Mouse (Mus musculus): Measurements from ENCODE around the gene Ppp2r5c. TPM values are rescaled to one million over a fixed set of nuclear protein-coding genes. Genes with fewer than 3 reads are reported as not detected.

Ppp2r5c gene
- total RNA-seq, 2 experiments from 2014 or later = 80.1 to 113 TPM

GRCm38 (mm10) chr12:110504793-110505192 is 57.9 kb downstream of the Ppp2r5c start:
- no peak for ATAC-seq (replicated peaks; ENCODE audit: low FRiP score, poor library complexity, severe bottlenecking)

GRCm38 (mm10) chr12:110506046-110506445 is 59.1 kb downstream of the Ppp2r5c start:
- no peak for ATAC-seq (replicated peaks; ENCODE audit: low FRiP score, poor library complexity, severe bottlenecking)

- ATAC-seq (replicated peaks; ENCODE audit: low FRiP score, poor library complexity, severe bottlenecking) = no peak
Observed at GRCm38 (mm10) chr12:110507714-110508297, 60.9 kb downstream of the Ppp2r5c start.

DNA sequence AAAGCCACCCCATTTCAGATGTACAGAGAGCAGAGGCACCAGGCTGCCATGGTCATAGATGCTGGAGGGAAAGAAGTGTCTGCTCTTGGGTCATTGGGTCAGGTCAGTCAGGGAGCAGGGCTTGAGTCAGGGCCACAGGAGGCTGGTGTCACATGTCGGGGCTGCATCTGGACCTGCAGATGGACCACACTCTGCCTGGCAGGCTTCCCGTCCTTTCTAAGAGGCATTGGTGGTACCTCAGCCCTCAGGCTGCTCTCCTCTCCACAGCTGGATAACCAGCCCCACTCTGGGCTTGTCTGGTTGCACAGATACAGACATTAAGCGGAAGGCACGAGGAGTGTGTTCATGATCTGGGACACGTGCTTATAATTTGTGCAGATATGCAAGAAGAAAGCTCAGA is 61.8 kb downstream of the Ppp2r5c start:
- ATAC-seq (replicated peaks; ENCODE audit: low FRiP score, poor library complexity, severe bottlenecking) = no peak

GRCm38 (mm10) chr12:110510171-110510871 is 63.4 kb downstream of the Ppp2r5c start:
- no peak for ATAC-seq (replicated peaks; ENCODE audit: low FRiP score, poor library complexity, severe bottlenecking)

DNA sequence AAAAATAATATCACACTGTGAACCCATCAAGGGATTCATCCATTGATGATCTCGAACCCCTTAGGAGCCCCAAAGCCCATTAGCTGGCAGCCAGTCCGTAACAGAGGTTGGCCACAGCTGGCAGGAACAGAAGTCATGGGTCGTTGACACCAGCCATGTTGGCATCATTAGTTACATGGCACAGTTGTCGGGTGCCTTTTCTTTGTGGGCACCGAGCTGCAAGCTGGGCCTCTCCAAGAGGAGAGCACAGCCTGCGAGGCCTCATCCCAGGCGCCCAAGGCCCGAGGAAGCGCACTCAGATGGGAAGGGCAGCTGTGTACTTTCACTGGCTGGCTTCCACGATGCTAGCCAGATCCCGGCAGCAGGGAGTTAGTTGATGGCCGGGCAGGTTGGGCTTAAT is 64.3 kb downstream of the Ppp2r5c start:
- no peak for ATAC-seq (replicated peaks; ENCODE audit: low FRiP score, poor library complexity, severe bottlenecking)

DNA sequence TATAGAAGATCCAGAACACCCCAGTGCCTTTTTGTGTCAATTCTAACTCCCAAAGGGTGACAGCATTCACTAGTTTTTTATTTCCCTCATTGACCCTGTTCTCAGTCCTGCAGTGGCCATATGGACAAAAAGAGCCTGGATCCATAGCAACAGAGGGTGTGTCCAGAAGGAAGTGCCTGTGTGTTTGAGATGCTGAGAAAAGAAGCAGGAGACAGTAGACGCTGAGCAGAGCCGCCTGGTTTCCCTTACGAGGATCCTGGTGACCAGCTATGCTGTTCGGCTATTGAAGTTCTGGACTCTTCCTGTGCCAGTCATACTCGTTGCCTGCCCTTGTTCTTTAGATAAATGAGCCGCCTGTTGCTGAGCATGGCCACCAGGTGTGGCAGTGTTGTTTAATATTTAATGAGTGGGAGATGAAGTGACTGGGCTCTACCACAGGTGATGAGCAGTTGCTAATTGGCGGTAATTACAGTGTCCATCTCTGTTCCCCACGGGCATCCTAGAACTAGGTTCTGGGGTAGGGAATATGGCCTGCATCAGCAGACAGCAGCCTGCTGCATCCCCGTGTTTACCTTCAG is 65.0 kb downstream of the Ppp2r5c start:
- no peak for ATAC-seq (replicated peaks; ENCODE audit: low FRiP score, poor library complexity, severe bottlenecking)

DNA sequence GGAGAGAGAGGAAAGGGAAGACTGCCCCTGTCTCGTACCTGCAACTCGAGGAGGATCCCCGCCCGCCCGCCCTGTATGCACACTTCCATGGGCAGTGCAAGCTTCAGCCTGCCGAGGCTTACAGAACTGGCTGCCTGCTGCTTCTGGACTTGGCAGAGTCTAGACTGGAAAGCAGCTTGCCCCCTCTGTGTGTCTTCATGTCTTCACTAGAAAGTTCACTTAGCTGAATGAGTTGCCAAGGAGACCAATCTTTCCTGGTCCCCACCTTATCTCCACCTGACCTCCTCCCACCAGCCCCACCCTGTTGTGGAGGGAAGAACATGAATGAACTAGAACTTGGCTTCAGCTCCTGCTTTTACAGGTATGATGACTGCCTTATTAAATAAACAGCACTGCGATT is 66.0 kb downstream of the Ppp2r5c start:
- ATAC-seq (replicated peaks; ENCODE audit: low FRiP score, poor library complexity, severe bottlenecking) = peak; percentile 46; the same call in 1 of the 2 replicates

DNA sequence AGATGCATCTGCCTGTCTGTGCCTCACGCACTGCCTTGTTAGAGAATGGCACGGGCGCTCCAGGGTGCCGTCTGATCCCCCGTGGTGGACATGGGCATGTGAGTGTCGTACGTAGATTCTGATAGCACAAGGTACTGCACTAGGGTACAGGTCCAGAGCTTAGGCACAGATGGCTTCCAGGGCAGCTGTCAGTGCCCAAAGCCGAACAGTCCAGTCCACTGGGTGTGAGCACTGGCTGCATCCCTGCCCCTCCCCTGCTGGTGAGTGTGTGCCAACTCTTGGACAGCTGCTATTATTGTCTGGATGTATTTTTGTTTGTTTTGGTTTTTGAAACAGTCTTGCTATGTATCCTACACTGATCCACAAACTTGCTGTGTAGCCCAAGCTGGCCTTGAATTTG is 68.8 kb downstream of the Ppp2r5c start:
- no peak for ATAC-seq (replicated peaks; ENCODE audit: low FRiP score, poor library complexity, severe bottlenecking)

DNA sequence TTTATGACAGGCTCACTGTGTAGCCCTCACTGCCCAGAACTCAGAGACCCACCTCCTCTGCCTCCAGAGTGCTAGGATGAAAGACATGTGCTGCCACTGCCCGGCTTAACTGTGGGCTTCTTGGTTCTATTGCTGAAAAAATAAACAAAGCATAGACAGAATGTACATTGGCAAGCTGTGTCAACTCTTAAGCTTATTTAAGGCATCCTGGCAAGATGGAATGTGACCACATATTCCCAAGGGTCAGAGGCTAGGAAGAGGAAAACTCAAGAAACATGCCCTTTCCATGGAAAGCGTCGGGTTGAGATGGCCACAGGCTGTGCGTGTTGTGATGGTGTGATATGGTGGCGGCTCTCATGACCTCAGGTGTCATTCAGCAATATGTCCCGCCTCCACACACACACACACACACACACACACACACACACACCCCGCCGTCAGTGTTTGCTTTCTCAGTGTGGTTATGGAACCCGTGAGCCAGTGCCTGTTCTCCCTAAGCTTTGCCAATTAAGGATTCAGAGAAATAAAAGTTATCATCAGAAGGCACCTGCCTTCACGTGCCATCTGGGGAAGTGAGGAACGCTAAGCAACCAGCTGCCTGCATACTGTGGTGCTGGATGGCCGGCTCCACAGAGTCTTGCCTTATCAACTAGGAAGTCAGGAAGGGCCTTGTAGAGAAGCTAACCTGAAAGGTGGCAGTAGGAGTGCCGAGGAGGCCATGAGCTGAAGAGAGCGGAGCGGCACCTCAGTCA is 73.5 kb downstream of the Ppp2r5c start:
- no peak for ATAC-seq (replicated peaks; ENCODE audit: low FRiP score, poor library complexity, severe bottlenecking)

DNA sequence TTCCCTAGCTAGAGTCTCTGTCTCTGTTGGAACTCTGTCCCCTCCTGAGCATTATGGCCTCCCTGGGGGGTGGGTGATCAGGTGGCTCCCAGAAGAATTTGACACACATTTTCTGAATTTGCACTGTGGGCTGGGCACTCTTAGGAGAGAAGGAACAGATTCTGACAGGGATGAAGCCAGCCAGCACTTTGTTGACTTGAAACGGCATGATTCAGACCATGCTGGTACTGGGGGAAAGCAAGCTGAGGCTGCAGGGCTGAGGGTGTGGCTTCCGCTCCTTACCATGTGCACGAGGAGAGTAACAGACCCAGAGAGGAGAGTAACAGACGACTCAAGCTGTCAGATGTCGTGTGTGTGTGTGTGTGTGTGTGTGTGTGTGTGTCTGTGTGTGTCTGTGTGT is 76.6 kb downstream of the Ppp2r5c start:
- ATAC-seq (replicated peaks; ENCODE audit: low FRiP score, poor library complexity, severe bottlenecking) = no peak

DNA sequence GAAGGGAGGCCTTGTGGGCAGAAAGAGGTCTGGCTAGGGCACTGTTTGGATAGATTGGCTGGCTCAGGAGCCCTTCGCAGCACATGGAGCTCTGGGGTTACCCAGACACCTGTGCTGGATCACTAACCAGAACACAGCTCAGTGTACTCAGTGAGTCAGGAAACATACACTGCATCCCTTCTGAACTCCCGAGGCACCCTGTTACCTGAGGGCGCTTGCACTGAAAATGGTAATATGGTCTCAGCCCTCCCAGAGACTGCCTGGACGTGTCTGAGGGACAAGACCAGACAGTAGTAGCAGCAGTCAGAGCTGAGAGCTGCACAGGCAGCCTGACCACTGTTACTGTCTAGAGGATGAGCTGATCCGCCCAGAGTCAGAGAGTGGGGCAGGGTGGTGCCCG is 85.8 kb downstream of the Ppp2r5c start:
- no peak for ATAC-seq (replicated peaks; ENCODE audit: low FRiP score, poor library complexity, severe bottlenecking)

DNA sequence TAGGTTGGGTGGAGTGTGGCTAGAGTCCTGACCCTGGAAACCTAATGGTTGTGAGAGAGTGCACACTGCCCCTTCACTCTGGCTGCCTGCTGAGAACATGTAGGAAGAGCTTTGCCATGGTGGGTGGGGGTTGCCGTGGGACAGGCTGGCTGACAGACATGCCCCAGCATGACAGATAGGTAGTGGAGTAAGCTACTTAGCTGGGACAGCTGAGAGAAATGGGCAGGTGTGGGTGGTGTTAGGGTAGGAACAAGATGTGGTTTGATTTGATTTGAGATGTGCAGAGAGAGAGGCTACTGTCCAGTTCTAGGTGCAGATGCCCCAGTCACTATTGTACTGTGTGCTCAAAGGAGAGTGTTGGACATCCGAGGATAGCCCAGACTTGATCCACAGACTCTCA is 86.2 kb downstream of the Ppp2r5c start:
- no peak for ATAC-seq (replicated peaks; ENCODE audit: low FRiP score, poor library complexity, severe bottlenecking)

GRCm38 (mm10) chr12:110533832-110534231 is 86.9 kb downstream of the Ppp2r5c start:
- no peak for ATAC-seq (replicated peaks; ENCODE audit: low FRiP score, poor library complexity, severe bottlenecking)

DNA sequence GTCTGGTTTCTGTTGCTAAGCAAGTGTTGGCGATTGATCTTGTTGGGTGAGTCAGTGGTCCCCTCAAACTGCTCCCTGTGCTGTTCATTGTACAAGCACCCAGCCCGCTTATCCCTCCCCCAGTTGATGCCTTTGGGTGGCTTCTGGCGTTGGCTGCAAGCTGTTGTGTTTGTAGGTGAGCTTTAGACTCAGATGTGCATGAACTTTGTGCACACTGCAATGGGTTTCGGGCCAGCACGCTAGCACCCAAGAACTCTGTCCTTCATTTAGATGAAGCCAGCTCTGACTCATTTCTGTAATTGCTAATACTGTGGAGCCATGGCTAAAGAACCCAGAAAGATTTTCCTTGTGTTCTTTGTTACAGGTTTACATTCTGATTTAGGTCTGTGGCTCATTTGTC is 88.4 kb downstream of the Ppp2r5c start:
- ATAC-seq (replicated peaks; ENCODE audit: low FRiP score, poor library complexity, severe bottlenecking) = no peak

DNA sequence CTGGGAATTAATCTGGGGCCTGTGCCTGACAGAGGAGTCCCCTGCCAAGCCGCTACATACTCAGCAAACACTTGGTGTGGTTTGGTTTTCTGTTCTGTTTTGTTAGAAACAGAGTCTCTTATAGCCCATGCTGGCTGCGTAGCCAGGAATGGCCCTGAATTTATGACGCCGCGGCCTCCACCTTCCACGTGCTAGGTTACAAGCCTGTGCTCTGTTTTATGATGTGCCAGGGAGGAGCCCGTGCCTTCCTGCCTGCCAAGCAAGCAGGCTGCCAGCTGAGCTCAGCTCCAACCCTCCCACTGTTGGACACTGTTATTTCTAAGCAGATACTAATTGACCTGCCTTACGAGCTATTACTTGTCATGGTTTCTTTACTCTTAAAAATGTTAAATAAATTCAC is 90.8 kb downstream of the Ppp2r5c start:
- ATAC-seq (replicated peaks; ENCODE audit: low FRiP score, poor library complexity, severe bottlenecking) = no peak

DNA sequence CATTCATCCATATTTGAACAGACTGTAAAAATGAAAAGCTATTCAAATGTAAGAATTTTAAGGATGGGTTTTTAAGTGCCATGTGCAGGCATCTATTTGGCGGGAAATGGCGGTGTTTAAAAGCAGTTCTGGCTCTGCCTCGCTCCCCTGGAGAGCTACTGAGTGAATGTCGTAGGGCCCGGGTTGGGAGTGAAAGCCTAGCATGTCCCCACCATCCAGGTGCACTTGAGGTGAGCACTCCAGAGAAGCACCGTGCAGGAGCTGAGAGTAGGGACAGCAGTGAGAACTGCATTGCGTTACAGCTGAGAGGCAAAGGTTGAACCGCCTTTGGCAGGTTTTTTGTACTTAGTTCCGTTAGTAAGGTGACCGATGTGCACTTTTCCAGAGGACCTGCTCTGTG is 92.4 kb downstream of the Ppp2r5c start:
- ATAC-seq (replicated peaks; ENCODE audit: low FRiP score, poor library complexity, severe bottlenecking) = no peak

GRCm38 (mm10) chr12:110539798-110540197 is 92.9 kb downstream of the Ppp2r5c start:
- no peak for ATAC-seq (replicated peaks; ENCODE audit: low FRiP score, poor library complexity, severe bottlenecking)

GRCm38 (mm10) chr12:110540273-110540672 is 93.4 kb downstream of the Ppp2r5c start:
- ATAC-seq (replicated peaks; ENCODE audit: low FRiP score, poor library complexity, severe bottlenecking) = no peak

DNA sequence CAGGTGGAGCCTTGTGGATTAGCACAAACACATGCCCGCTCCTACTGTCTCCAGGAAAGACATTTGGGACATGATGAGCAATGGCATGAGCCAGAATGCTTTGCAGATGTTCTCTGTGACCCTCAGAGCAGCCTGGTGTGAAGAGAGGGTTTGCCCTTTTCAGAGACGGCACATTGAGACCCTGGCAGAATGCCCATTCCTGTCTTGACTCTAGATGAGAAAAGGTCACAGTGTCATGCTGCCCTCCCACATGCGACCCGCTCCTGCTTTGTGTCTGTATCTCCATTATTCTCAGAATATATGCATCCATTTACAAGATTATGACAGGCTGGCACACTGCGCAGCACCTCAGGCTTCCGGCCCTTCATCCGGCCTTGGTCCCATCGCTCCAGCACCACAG is 94.1 kb downstream of the Ppp2r5c start:
- ATAC-seq (replicated peaks; ENCODE audit: low FRiP score, poor library complexity, severe bottlenecking) = no peak

DNA sequence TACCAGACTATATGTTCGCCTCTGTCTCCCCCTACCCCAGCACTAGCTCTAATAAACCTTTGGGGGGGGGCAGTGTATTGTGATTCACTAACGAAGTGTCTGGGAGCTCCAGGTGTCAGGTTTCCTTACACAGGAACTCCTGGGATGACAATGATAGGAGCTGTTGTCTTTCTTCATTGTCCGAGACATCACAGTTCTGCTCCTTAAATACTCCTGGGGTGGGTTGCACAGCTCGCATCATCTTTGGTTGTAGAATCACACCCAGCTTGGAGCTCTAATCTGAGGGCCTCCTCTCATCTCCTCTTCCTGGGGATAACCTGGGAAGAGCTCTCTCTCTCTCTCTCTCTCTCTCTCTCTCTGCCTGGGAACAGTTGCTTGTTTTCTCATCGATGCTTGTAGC is 94.6 kb downstream of the Ppp2r5c start:
- ATAC-seq (replicated peaks; ENCODE audit: low FRiP score, poor library complexity, severe bottlenecking) = no peak
